Mouse (Mus musculus) c-Kit-positive CD71-negative TER-119-negative erythroid progenitor cells, embryonic 14.5 days (primary cell): ENCODE results near the gene Ifnk.

ENCODE experiments used
- DNase-seq: peaks from one replicate; pipeline ENCODE4 v3.0.0-alpha.2; 2013; ENCODE audit warnings: low read depth

The Ifnk gene

GRCm38 (mm10) chr4:35138077-35138476, 13.8 kb upstream of the Ifnk start:
- DNase-seq = no peak

- no peak for DNase-seq
These were observed 11.5 kb upstream of the Ifnk start for GRCm38 (mm10) chr4:35140317-35140716.

GRCm38 (mm10) chr4:35143472-35144102, 8.3 kb upstream of the Ifnk start:
- no peak for DNase-seq

GRCm38 (mm10) chr4:35145726-35146125, 6.1 kb upstream of the Ifnk start:
- no peak for DNase-seq

- DNase-seq = no peak
These were observed 5.3 kb upstream of the Ifnk start for GRCm38 (mm10) chr4:35146597-35146996.

GRCm38 (mm10) chr4:35148326-35148725, 3.5 kb upstream of the Ifnk start:
- DNase-seq = no peak

GRCm38 (mm10) chr4:35150706-35151105, 1.1 kb upstream of the Ifnk start:
- DNase-seq = no peak

- DNase-seq = no peak
These were observed 2.2 kb downstream of the Ifnk start for GRCm38 (mm10) chr4:35154051-35154450.

GRCm38 (mm10) chr4:35155132-35155922, 3.5 kb downstream of the Ifnk start:
- DNase-seq = no peak

- DNase-seq = no peak
These were observed 4.3 kb downstream of the Ifnk start for GRCm38 (mm10) chr4:35156149-35156611.

GRCm38 (mm10) chr4:35156751-35157611, 5.1 kb downstream of the Ifnk start, which contains the start of gene Mob3b:
Gene Mob3b, minus strand, starts transcription at chr4:35157484.
- DNase-seq = peak; percentile 79

- no peak for DNase-seq
These were observed 6.0 kb downstream of the Ifnk start for GRCm38 (mm10) chr4:35157815-35158214.

GRCm38 (mm10) chr4:35165275-35165674, 13.4 kb downstream of the Ifnk start:
- DNase-seq = no peak

- DNase-seq = no peak
These were observed 14.1 kb downstream of the Ifnk start for GRCm38 (mm10) chr4:35165947-35166346.

- DNase-seq = no peak
These were observed 16.0 kb downstream of the Ifnk start for GRCm38 (mm10) chr4:35167855-35168254.

GRCm38 (mm10) chr4:35169571-35170125, 17.8 kb downstream of the Ifnk start:
- DNase-seq = no peak

- no peak for DNase-seq
These were observed 20.6 kb downstream of the Ifnk start for GRCm38 (mm10) chr4:35172471-35172870.

GRCm38 (mm10) chr4:35173551-35173950, 21.7 kb downstream of the Ifnk start:
- DNase-seq = no peak

- no peak for DNase-seq
These were observed 23.7 kb downstream of the Ifnk start for GRCm38 (mm10) chr4:35175566-35175965.

GRCm38 (mm10) chr4:35177926-35178645, 26.2 kb downstream of the Ifnk start:
- DNase-seq = no peak

- no peak for DNase-seq
These were observed 35.9 kb downstream of the Ifnk start for GRCm38 (mm10) chr4:35187617-35188326.
